Mouse (Mus musculus): ENCODE measurements around the gene Rabgap1l. TPM values are rescaled to one million over a fixed set of nuclear protein-coding genes. Genes with fewer than 3 reads are reported as not detected.
"Not testable (repeated sequence)": the region's sequence is repeated elsewhere in the genome, so short reads cannot be mapped to it uniquely, and the experiment has no call there.

Rabgap1l gene
- polyA plus RNA-seq, 1 experiment from 2014 or later = 44.8 TPM

GRCm38 (mm10) chr1:160603312-160603711 lies 189.7 kb downstream of the Rabgap1l start:
- not testable (repeated sequence) for H3K27ac ChIP-seq (replicated peaks; ENCODE audit: low read depth, low read length); H3K4me3 ChIP-seq (replicated peaks; ENCODE audit: low read depth, low read length); H3K4me2 ChIP-seq (ENCODE audit: low read length); H3K4me1 ChIP-seq (ENCODE audit: control insufficient read depth, insufficient read depth, low read length); H3K36me3 ChIP-seq (ENCODE audit: control insufficient read depth, insufficient read depth, low read length); H3K9ac ChIP-seq (replicated peaks; ENCODE audit: low read length); H3K27me3 ChIP-seq (ENCODE audit: control insufficient read depth, insufficient read depth, low read length); H3K9me3 ChIP-seq (ENCODE audit: control insufficient read depth, low read length); ATAC-seq (ENCODE audit: low FRiP score, low TSS enrichment); DNase-seq

GRCm38 (mm10) chr1:160597369-160597768 lies 195.6 kb downstream of the Rabgap1l start:
- ATAC-seq (ENCODE audit: low FRiP score, low TSS enrichment) = no peak
- no peaks in the 10 kb centered on the region for H3K9me3 ChIP-seq (ENCODE audit: control insufficient read depth, low read length)
- no peak overlapping the region for H3K27ac ChIP-seq (replicated peaks; ENCODE audit: low read depth, low read length)
- 74% methylated on average over 1 of the region's 1 CpGs for WGBS
- H3K4me1 ChIP-seq (ENCODE audit: control insufficient read depth, insufficient read depth, low read length) = peaks cover 5% of the 10 kb centered on the region; the same call in 1 of the 2 replicates
- H3K27me3 ChIP-seq (ENCODE audit: control insufficient read depth, insufficient read depth, low read length) = no peaks in the 10 kb centered on the region
- no peak overlapping the region for H3K4me2 ChIP-seq (ENCODE audit: low read length)
- no peak overlapping the region for H3K9ac ChIP-seq (replicated peaks; ENCODE audit: low read length)
- no peak overlapping the region for H3K4me3 ChIP-seq (replicated peaks; ENCODE audit: low read depth, low read length)
- H3K36me3 ChIP-seq (ENCODE audit: control insufficient read depth, insufficient read depth, low read length) = no peaks in the 10 kb centered on the region
- no peak for DNase-seq

- Histone ChIP-seq H3K27ac (replicated peaks; ENCODE audit: low read depth, low read length) (no peak overlapping the region), H3K27me3 (ENCODE audit: control insufficient read depth, insufficient read depth, low read length) (no peaks in the 10 kb centered on the region), H3K9me3 (ENCODE audit: control insufficient read depth, low read length) (no peaks in the 10 kb centered on the region), H3K4me2 (ENCODE audit: low read length) (no peak overlapping the region), H3K4me3 (replicated peaks; ENCODE audit: low read depth, low read length) (no peak overlapping the region), H3K4me1 (ENCODE audit: control insufficient read depth, insufficient read depth, low read length) (peaks cover 5% of the 10 kb centered on the region; the same call in 1 of the 2 replicates), H3K36me3 (ENCODE audit: control insufficient read depth, insufficient read depth, low read length) (no peaks in the 10 kb centered on the region), H3K9ac (replicated peaks; ENCODE audit: low read length) (no peak overlapping the region)
- no peak for ATAC-seq (ENCODE audit: low FRiP score, low TSS enrichment)
- DNase-seq = no peak
- WGBS = 62% methylated on average over 3 of the region's 3 CpGs
These were observed 196.1 kb downstream of the Rabgap1l start for GRCm38 (mm10) chr1:160596948-160597270.

GRCm38 (mm10) chr1:160596252-160596947 lies 196.6 kb downstream of the Rabgap1l start:
- no peak overlapping the region for H3K4me2 ChIP-seq (ENCODE audit: low read length)
- H3K27me3 ChIP-seq (ENCODE audit: control insufficient read depth, insufficient read depth, low read length) = no peaks in the 10 kb centered on the region
- H3K9ac ChIP-seq (replicated peaks; ENCODE audit: low read length) = no peak overlapping the region
- no peaks in the 10 kb centered on the region for H3K36me3 ChIP-seq (ENCODE audit: control insufficient read depth, insufficient read depth, low read length)
- H3K4me3 ChIP-seq (replicated peaks; ENCODE audit: low read depth, low read length) = no peak overlapping the region
- H3K27ac ChIP-seq (replicated peaks; ENCODE audit: low read depth, low read length) = no peak overlapping the region
- H3K4me1 ChIP-seq (ENCODE audit: control insufficient read depth, insufficient read depth, low read length) = peaks cover 5% of the 10 kb centered on the region; the same call in 1 of the 2 replicates
- no peaks in the 10 kb centered on the region for H3K9me3 ChIP-seq (ENCODE audit: control insufficient read depth, low read length)
- DNase-seq (no peak), ATAC-seq (ENCODE audit: low FRiP score, low TSS enrichment) (no peak)

- H3K4me1 ChIP-seq (ENCODE audit: control insufficient read depth, insufficient read depth, low read length) = peaks cover 5% of the 10 kb centered on the region; the same call in 1 of the 2 replicates
- DNase-seq (peak; percentile 46), ATAC-seq (ENCODE audit: low FRiP score, low TSS enrichment) (peak; percentile 57; the same call in 1 of the 2 replicates)
- H3K9ac ChIP-seq (replicated peaks; ENCODE audit: low read length) = no peak overlapping the region
- no peaks in the 10 kb centered on the region for H3K36me3 ChIP-seq (ENCODE audit: control insufficient read depth, insufficient read depth, low read length)
- no peaks in the 10 kb centered on the region for H3K27me3 ChIP-seq (ENCODE audit: control insufficient read depth, insufficient read depth, low read length)
- H3K27ac ChIP-seq (replicated peaks; ENCODE audit: low read depth, low read length) = no peak overlapping the region
- no peak overlapping the region for H3K4me3 ChIP-seq (replicated peaks; ENCODE audit: low read depth, low read length)
- 31% methylated on average over 1 of the region's 1 CpGs for WGBS
- H3K9me3 ChIP-seq (ENCODE audit: control insufficient read depth, low read length) = no peaks in the 10 kb centered on the region
- H3K4me2 ChIP-seq (ENCODE audit: low read length) = no peak overlapping the region
These were observed 198.4 kb downstream of the Rabgap1l start for GRCm38 (mm10) chr1:160594576-160594975.

GRCm38 (mm10) chr1:160594066-160594465 lies 198.9 kb downstream of the Rabgap1l start:
- Histone ChIP-seq H3K27me3 (ENCODE audit: control insufficient read depth, insufficient read depth, low read length) (no peaks in the 10 kb centered on the region), H3K4me1 (ENCODE audit: control insufficient read depth, insufficient read depth, low read length) (peaks cover 5% of the 10 kb centered on the region; the same call in 1 of the 2 replicates), H3K4me3 (replicated peaks; ENCODE audit: low read depth, low read length) (no peak overlapping the region), H3K36me3 (ENCODE audit: control insufficient read depth, insufficient read depth, low read length) (no peaks in the 10 kb centered on the region), H3K9ac (replicated peaks; ENCODE audit: low read length) (no peak overlapping the region), H3K9me3 (ENCODE audit: control insufficient read depth, low read length) (no peaks in the 10 kb centered on the region), H3K4me2 (ENCODE audit: low read length) (no peak overlapping the region), H3K27ac (replicated peaks; ENCODE audit: low read depth, low read length) (no peak overlapping the region)
- 62% methylated on average over 4 of the region's 4 CpGs for WGBS
- ATAC-seq (ENCODE audit: low FRiP score, low TSS enrichment) = peak; percentile 60; the same call in 1 of the 2 replicates
- peak; percentile 34 for DNase-seq

GRCm38 (mm10) chr1:160588911-160589590 lies 204.0 kb downstream of the Rabgap1l start:
- Histone ChIP-seq H3K4me2 (ENCODE audit: low read length) (no peak overlapping the region), H3K4me3 (replicated peaks; ENCODE audit: low read depth, low read length) (no peak overlapping the region), H3K27me3 (ENCODE audit: control insufficient read depth, insufficient read depth, low read length) (no peaks in the 10 kb centered on the region), H3K36me3 (ENCODE audit: control insufficient read depth, insufficient read depth, low read length) (no peaks in the 10 kb centered on the region), H3K27ac (replicated peaks; ENCODE audit: low read depth, low read length) (no peak overlapping the region), H3K4me1 (ENCODE audit: control insufficient read depth, insufficient read depth, low read length) (no peaks in the 10 kb centered on the region), H3K9me3 (ENCODE audit: control insufficient read depth, low read length) (no peaks in the 10 kb centered on the region), H3K9ac (replicated peaks; ENCODE audit: low read length) (no peak overlapping the region)
- ATAC-seq (ENCODE audit: low FRiP score, low TSS enrichment) (no peak), DNase-seq (no peak)
- WGBS = 75% methylated on average over 4 of the region's 4 CpGs

GRCm38 (mm10) chr1:160579309-160580233 lies 213.4 kb downstream of the Rabgap1l start:
- Histone ChIP-seq H3K27me3 (ENCODE audit: control insufficient read depth, insufficient read depth, low read length) (no peaks in the 10 kb centered on the region), H3K4me3 (replicated peaks; ENCODE audit: low read depth, low read length) (peak overlapping the region; percentile 21), H3K36me3 (ENCODE audit: control insufficient read depth, insufficient read depth, low read length) (no peaks in the 10 kb centered on the region), H3K9ac (replicated peaks; ENCODE audit: low read length) (peak overlapping the region; percentile 31; the same call in 1 of the 2 replicates), H3K4me2 (ENCODE audit: low read length) (peak overlapping the region; percentile 44), H3K9me3 (ENCODE audit: control insufficient read depth, low read length) (no peaks in the 10 kb centered on the region), H3K27ac (replicated peaks; ENCODE audit: low read depth, low read length) (no peak overlapping the region), H3K4me1 (ENCODE audit: control insufficient read depth, insufficient read depth, low read length) (peaks cover 8% of the 10 kb centered on the region)
- ATAC-seq (ENCODE audit: low FRiP score, low TSS enrichment) (no peak; the same call in 1 of the 2 replicates), DNase-seq (peak; percentile 36)
- WGBS = 30% methylated on average over 12 of the region's 12 CpGs
